Mouse (Mus musculus) left cerebral cortex, postnatal 25 days (tissue): ENCODE data around the gene Cybrd1. TPM values are rescaled to one million over a fixed set of nuclear protein-coding genes. Genes with fewer than 3 reads are reported as not detected.

Experiments
- DNase-seq, 2 experiments: peaks; one replicate each; pipeline ENCODE4 v3.0.0; 2022; ENCODE audit warnings: low spot score in 2 of 2, mixed read lengths in 1 of 2
- intact Hi-C: fragments of 180-260 bp; cut with DNase I; formaldehyde crosslinking; loops from one replicate; pipeline ENCODE4 v1.15.1; 2025
- total RNA-seq, 2 experiments: library from RNA; stranded (reverse); gene quantifications; 2 replicates each; pipeline ENCODE4 v1.2.3; 2021

Gene Cybrd1
- total RNA-seq, 2 experiments from 2014 or later = 2.0 to 2.2 TPM

- intact Hi-C loops = no loop called here
- DNase-seq = no peak
Measured at GRCm38 (mm10) chr2:71121406-71121805, 3.7 kb downstream of the Cybrd1 start.

- DNase-seq = no peak
- intact Hi-C loops = no loop called here
Measured at GRCm38 (mm10) chr2:71122268-71123029, 4.7 kb downstream of the Cybrd1 start.

- DNase-seq = no peak
- intact Hi-C loops = no loop called here
Measured at GRCm38 (mm10) chr2:71123591-71123990, 5.9 kb downstream of the Cybrd1 start.

GRCm38 (mm10) chr2:71127779-71128534, 10.2 kb downstream of the Cybrd1 start:
- DNase-seq = no peak
- intact Hi-C loops = no loop called here

- intact Hi-C loops = no loop called here
Measured at GRCm38 (mm10) chr2:71130366-71130765, 12.6 kb downstream of the Cybrd1 start.

GRCm38 (mm10) chr2:71131866-71132496, 14.3 kb downstream of the Cybrd1 start:
- intact Hi-C loops = no loop called here

More at GRCm38 (mm10) chr2:71130366-71130765, 12.6 kb downstream of the Cybrd1 start:
- DNase-seq = no peak

GRCm38 (mm10) chr2:71134041-71134505, 16.4 kb downstream of the Cybrd1 start:
- intact Hi-C loops = no loop called here
- DNase-seq = no peak

More at GRCm38 (mm10) chr2:71131866-71132496, 14.3 kb downstream of the Cybrd1 start:
- DNase-seq = no peak

GRCm38 (mm10) chr2:71134836-71135235, 17.1 kb downstream of the Cybrd1 start:
- intact Hi-C loops = no loop called here
- no peak for DNase-seq

- no peak for DNase-seq
- intact Hi-C loops = no loop called here
Measured at GRCm38 (mm10) chr2:71140622-71141021, 22.9 kb downstream of the Cybrd1 start.

- intact Hi-C loops = no loop called here
- DNase-seq = no peak
Measured at GRCm38 (mm10) chr2:71142410-71142809, 24.7 kb downstream of the Cybrd1 start.

- intact Hi-C loops = no loop called here
- DNase-seq = no peak
Measured at GRCm38 (mm10) chr2:71145853-71146252, 28.1 kb downstream of the Cybrd1 start.

- DNase-seq = no peak
- intact Hi-C loops = no loop called here
Measured at GRCm38 (mm10) chr2:71146266-71146665, 28.5 kb downstream of the Cybrd1 start.

- DNase-seq = peak in 1 of 2 experiments; percentile 6
- intact Hi-C loops = no loop called here
Measured at GRCm38 (mm10) chr2:71147816-71148215, 30.1 kb downstream of the Cybrd1 start.

GRCm38 (mm10) chr2:71152170-71152569, 34.4 kb downstream of the Cybrd1 start:
- intact Hi-C loops = no loop called here
- DNase-seq = no peak

- peak; percentile 61 to 73 for DNase-seq
- intact Hi-C loops = loop anchor here (5.0 kb wide), 1 partner anchor 67 kb away; no protein-coding TSS in a partner anchor
Measured at GRCm38 (mm10) chr2:71155486-71155885, 37.8 kb downstream of the Cybrd1 start.

- DNase-seq = no peak
- intact Hi-C loops = loop anchor here (5.0 kb wide), 1 partner anchor 66 kb away; no protein-coding TSS in a partner anchor
Measured at GRCm38 (mm10) chr2:71156446-71156845, 38.7 kb downstream of the Cybrd1 start.

GRCm38 (mm10) chr2:71157881-71158280, 40.2 kb downstream of the Cybrd1 start:
- intact Hi-C loops = loop anchor here (5.0 kb wide), 1 partner anchor 64 kb away; no protein-coding TSS in a partner anchor
- no peak for DNase-seq

- DNase-seq = no peak
- intact Hi-C loops = loop anchor here (5.0 kb wide), 1 partner anchor 63 kb away; no protein-coding TSS in a partner anchor
Measured at GRCm38 (mm10) chr2:71159576-71160306, 42.0 kb downstream of the Cybrd1 start.

- peak in 1 of 2 experiments; percentile 15 for DNase-seq
- intact Hi-C loops = no loop called here
Measured at GRCm38 (mm10) chr2:71160307-71160861, 42.7 kb downstream of the Cybrd1 start.
